Mouse (Mus musculus): Measurements from ENCODE around the gene Stoml1.

DNA sequence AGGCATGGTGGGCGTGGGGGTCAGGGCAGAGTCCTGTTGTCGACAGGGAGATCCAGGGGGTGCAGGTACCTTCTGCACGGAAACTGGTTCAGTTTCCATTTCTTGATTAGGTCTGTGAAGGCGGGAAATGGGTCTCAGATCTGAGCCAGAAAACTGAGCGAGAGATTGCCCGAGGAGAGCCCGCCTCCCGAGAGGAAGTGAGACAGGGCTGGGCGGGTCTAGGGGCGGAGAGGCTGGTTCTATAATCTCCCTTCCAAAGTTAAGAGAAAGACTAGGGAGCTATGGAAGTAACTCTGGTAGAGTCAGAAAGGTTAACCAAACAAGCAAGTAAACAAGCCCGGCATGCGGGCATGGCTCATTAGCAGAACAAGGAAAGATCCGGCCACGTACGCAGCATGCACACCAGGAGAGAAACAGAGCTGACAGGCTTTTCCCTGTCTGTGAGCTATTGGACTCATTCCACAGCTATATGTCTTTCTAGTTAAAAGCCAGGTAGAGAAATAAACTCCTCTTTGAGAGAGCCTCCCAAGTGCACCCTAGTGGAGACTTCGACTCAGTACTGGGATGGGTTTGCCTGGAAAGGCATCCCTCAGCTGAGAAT lies 3.3 kb upstream of the Stoml1 start, which contains the start of gene Pml:
- TF ChIP-seq POLR2A (IDR thresholded peaks at IDR 0.05; ENCODE audit: low read depth, low read length) (peak; percentile 73), CTCF (conservative IDR thresholded peaks at IDR 0.05 in 1 of 2, IDR thresholded peaks at IDR 0.05 in 1 of 2; ENCODE audit: low read depth in 2 of 2, low read length in 2 of 2) (0 out of 4 replicates have a peak, but pooled peaks have one; percentile 6 to 27), MAFK (IDR thresholded peaks at IDR 0.05; ENCODE audit: insufficient replicate concordance, low read length) (no peak), RAD21 (IDR thresholded peaks at IDR 0.05; ENCODE audit: low read depth, low read length) (no peak), USF1 (IDR thresholded peaks at IDR 0.05; ENCODE audit: low read depth, low read length) (no peak), NELFE (IDR thresholded peaks at IDR 0.05; ENCODE audit: low read depth, low read length) (0 out of 2 replicates have a peak, but pooled peaks have one; percentile 17), ZKSCAN1 (IDR thresholded peaks at IDR 0.05; ENCODE audit: borderline replicate concordance, low read depth, low read length) (no peak), ETS1 (conservative IDR thresholded peaks at IDR 0.05; ENCODE audit: low read depth, low read length) (no peak), BHLHE40 (IDR thresholded peaks at IDR 0.05; ENCODE audit: low read depth, low read length) (no peak), MXI1 (IDR thresholded peaks at IDR 0.05; ENCODE audit: low read depth, low read length) (peak; percentile 10; the same call in 1 of the 2 replicates), TCF12 (IDR thresholded peaks at IDR 0.05; ENCODE audit: low read depth, low read length) (no peak; the same call in 1 of the 2 replicates), EP300 (IDR thresholded peaks at IDR 0.05; ENCODE audit: low read length) (no peak), ZNF384 (IDR thresholded peaks at IDR 0.05; ENCODE audit: low read depth, low read length) (no peak), POLR2AphosphoS2 (IDR thresholded peaks at IDR 0.05; ENCODE audit: low read depth, low read length) (no peak)
